Mouse (Mus musculus): ENCODE results near the gene Atl3. TPM values are rescaled to one million over a fixed set of nuclear protein-coding genes. Genes with fewer than 3 reads are reported as not detected.

The Atl3 gene
- polyA plus RNA-seq, 1 experiment from 2014 or later: 9.0 TPM

DNA sequence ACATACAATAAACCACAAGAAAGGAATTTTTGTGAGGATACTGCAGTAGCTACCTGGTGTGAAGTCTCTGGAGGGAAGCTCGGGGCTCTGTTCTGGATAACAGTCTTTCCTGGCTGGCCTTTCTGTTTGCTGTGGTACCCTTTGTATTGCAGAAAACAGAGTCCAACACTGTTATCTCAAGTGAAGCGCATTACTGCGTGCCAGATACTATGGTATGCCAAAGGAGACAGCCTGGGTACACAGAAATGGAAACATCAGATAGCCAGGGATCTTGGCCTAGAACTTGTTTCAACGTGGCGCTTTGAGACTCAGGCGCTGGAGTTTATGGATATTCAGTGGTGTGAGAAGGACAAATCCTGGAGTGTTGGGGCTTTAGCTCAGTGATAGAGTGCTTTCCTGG, 91.9 kb downstream of the Atl3 start:
- no peaks in the 10 kb centered on the region for H3K27me3 ChIP-seq
- no peak for ATAC-seq (replicated peaks; ENCODE audit: insufficient number of reproducible peaks, insufficient read depth, low FRiP score, low read depth)
- H3K9ac ChIP-seq: no peak overlapping the region
- peaks cover 7% of the 10 kb centered on the region; the same call in 1 of the 2 replicates for H3K36me3 ChIP-seq
- H3K4me2 ChIP-seq: no peak overlapping the region
- peak overlapping the region; percentile 64 for H3K27ac ChIP-seq
- no peak overlapping the region for H3K4me3 ChIP-seq
- 58% methylated on average over 6 of the region's 6 CpGs for WGBS
- H3K9me3 ChIP-seq (replicated peaks): no peaks in the 10 kb centered on the region
- peaks cover 17% of the 10 kb centered on the region for H3K4me1 ChIP-seq (replicated peaks)

Other genes starting within 250 kb of the Atl3 start
- gene Rcor2, start 226.7 kb upstream of the Atl3 start, polyA plus RNA-seq (2015; fragmentation: Nextera tagmentation; extraction: Ambion mirVana): 13.1 and 16.9 TPM in 2 replicates
- 26.4 and 38.1 TPM in 2 replicates for gene Mark2, start 152.2 kb upstream of the Atl3 start, polyA plus RNA-seq (2015; fragmentation: Nextera tagmentation; extraction: Ambion mirVana)
- gene Spindoc, start 111.0 kb upstream of the Atl3 start, polyA plus RNA-seq (2015; fragmentation: Nextera tagmentation; extraction: Ambion mirVana): 16.9 and 18.7 TPM in 2 replicates
- gene 2700081O15Rik, start 76.4 kb upstream of the Atl3 start, polyA plus RNA-seq (2015; fragmentation: Nextera tagmentation; extraction: Ambion mirVana): 3.3 and 4.7 TPM in 2 replicates
- gene Rtn3, start 10.8 kb upstream of the Atl3 start, polyA plus RNA-seq (2015; fragmentation: Nextera tagmentation; extraction: Ambion mirVana): 127 and 137 TPM in 2 replicates
- 47.0 and 52.7 TPM in 2 replicates for gene Pla2g16, start 63.4 kb downstream of the Atl3 start, polyA plus RNA-seq (2015; fragmentation: Nextera tagmentation; extraction: Ambion mirVana)
- 0.21 and 0.49 TPM in 2 replicates for gene Lgals12, start 113.2 kb downstream of the Atl3 start, polyA plus RNA-seq (2015; fragmentation: Nextera tagmentation; extraction: Ambion mirVana)
- gene Hrasls5, start 118.5 kb downstream of the Atl3 start, polyA plus RNA-seq (2015; fragmentation: Nextera tagmentation; extraction: Ambion mirVana): not detected in 2 replicates
- 0.09 TPM in 1 of 2 replicates, not detected in the other for gene Slc22a19, start 217.3 kb downstream of the Atl3 start, polyA plus RNA-seq (2015; fragmentation: Nextera tagmentation; extraction: Ambion mirVana)

Measured in heart, embryonic 15.5 days (tissue).